Mouse (Mus musculus) C2C12 (cell line): ENCODE data around the gene Cenpc1. TPM values are rescaled to one million over a fixed set of nuclear protein-coding genes. Genes with fewer than 3 reads are reported as not detected.

Experiments used
- H3K27me3 ChIP-seq: one replicate; pipeline ENCODE4 v1.6.1; 2011; ENCODE audit not compliant: control insufficient read depth, insufficient read depth, insufficient read length
- H3K36me3 ChIP-seq: one replicate; pipeline ENCODE4 v1.6.1; 2011; ENCODE audit not compliant: control insufficient read depth, insufficient read depth
- H3K4me3 ChIP-seq: one replicate; pipeline ENCODE4 v1.5.1; 2011; ENCODE audit warnings: mild to moderate bottlenecking, control low read depth; ENCODE audit not compliant: poor library complexity, insufficient read depth, severe bottlenecking
- H3K79me2 ChIP-seq: one replicate; pipeline ENCODE4 v1.6.1; 2011; ENCODE audit not compliant: control insufficient read depth, insufficient read depth
- H3K79me3 ChIP-seq: one replicate; pipeline ENCODE4 v1.6.1; 2011; ENCODE audit warnings: low read depth, control low read depth
- H3ac ChIP-seq: one replicate; pipeline ENCODE3; 2011; ENCODE audit warnings: low read depth; ENCODE audit not compliant: control insufficient read depth, insufficient read length
- CEBPB ChIP-seq: IDR thresholded peaks from one replicate; pipeline ENCODE4 v1.6.1; 2011; ENCODE audit warnings: low read depth, mild to moderate bottlenecking, control low read depth, moderate library complexity
- CTCF ChIP-seq: IDR thresholded peaks from one replicate; pipeline ENCODE4 v1.5.1; 2011; ENCODE audit not compliant: control insufficient read depth, insufficient read depth, insufficient read length
- FOSL1 ChIP-seq: IDR thresholded peaks from one replicate; pipeline ENCODE4 v1.8.0; 2011; ENCODE audit warnings: mild to moderate bottlenecking, low read length; ENCODE audit not compliant: poor library complexity, insufficient read depth, severe bottlenecking
- MAX ChIP-seq: IDR thresholded peaks from one replicate; pipeline ENCODE4 v1.6.1; 2011; ENCODE audit warnings: mild to moderate bottlenecking, control low read depth
- MYOD1 ChIP-seq: IDR thresholded peaks from one replicate; pipeline ENCODE4 v1.6.1; 2011; ENCODE audit warnings: low read depth; ENCODE audit not compliant: control insufficient read depth, insufficient read length
- MYOG ChIP-seq: IDR thresholded peaks from one replicate; pipeline ENCODE4 v1.6.1; 2011; ENCODE audit not compliant: control insufficient read depth, insufficient read length; ENCODE audit errors: extremely low read depth
- USF1 ChIP-seq: IDR thresholded peaks from one replicate; pipeline ENCODE4 v1.6.1; 2011; ENCODE audit warnings: low read depth, mild to moderate bottlenecking, control low read depth, moderate library complexity
- polyA plus RNA-seq: library from polyadenylated mRNA; unstranded; fragments of >200 nt; fragmentation: generic; extraction: Trizol; gene quantifications from one replicate; pipeline ENCODE4 v1.2.1, GENCODE M21; 2012; ENCODE audit warnings: missing spikeins

Gene Cenpc1
- polyA plus RNA-seq, 1 experiment: 5.1 TPM

GRCm38 (mm10) chr5:85962791-85963190 lies 102.6 kb downstream of the Cenpc1 start:
- Histone ChIP-seq H3ac (no peak overlapping the region), H3K79me2 (no peaks in the 10 kb centered on the region), H3K4me3 (no peak overlapping the region), H3K79me3 (no peaks in the 10 kb centered on the region), H3K36me3 (no peaks in the 10 kb centered on the region), H3K27me3 (no peaks in the 10 kb centered on the region)
- TF ChIP-seq MAX: no peak
- TF ChIP-seq CTCF: no peak
- no peak for TF ChIP-seq MYOG
- no peak for TF ChIP-seq MYOD1
- TF ChIP-seq CEBPB: no peak
- TF ChIP-seq FOSL1: no peak
- no peak for TF ChIP-seq USF1

Other genes starting within 250 kb of the Cenpc1 start
- 0.01 TPM for gene Stap1, start 6.2 kb upstream of the Cenpc1 start, polyA plus RNA-seq
- 2.9 TPM for gene Uba6, start 107.2 kb upstream of the Cenpc1 start, polyA plus RNA-seq
- not detected for gene Gnrhr, start 132.3 kb upstream of the Cenpc1 start, polyA plus RNA-seq
- not detected for gene Tmprss11c, start 223.7 kb upstream of the Cenpc1 start, polyA plus RNA-seq